Mouse (Mus musculus): ENCODE data around the gene Heyl. TPM values are rescaled to one million over a fixed set of nuclear protein-coding genes. Genes with fewer than 3 reads are reported as not detected.

Gene Heyl
- total RNA-seq, 2 experiments from 2014 or later = not detected

DNA sequence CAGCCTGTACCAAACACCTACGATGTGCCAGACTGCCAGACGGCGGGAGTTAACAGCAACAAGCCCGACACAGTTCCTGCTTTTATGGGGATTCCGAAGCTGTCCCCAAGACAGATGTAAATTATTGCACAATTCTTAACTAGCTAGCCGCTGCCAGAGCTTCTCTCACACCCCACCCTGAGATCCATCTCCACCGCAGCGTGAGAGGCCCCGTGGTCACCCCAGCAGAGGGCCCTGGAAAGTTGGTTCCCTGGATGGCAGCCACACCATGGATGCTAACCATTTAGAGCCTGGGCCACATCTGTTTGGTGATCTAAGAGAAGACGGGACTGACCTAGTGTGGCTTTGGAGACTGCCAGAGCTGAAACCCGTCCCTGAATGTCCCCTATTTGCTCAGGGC is 4.2 kb upstream of the Heyl start:
- ATAC-seq (replicated peaks; ENCODE audit: poor library complexity) = 0 out of 2 replicates have a peak, but pooled peaks have one; percentile 10

DNA sequence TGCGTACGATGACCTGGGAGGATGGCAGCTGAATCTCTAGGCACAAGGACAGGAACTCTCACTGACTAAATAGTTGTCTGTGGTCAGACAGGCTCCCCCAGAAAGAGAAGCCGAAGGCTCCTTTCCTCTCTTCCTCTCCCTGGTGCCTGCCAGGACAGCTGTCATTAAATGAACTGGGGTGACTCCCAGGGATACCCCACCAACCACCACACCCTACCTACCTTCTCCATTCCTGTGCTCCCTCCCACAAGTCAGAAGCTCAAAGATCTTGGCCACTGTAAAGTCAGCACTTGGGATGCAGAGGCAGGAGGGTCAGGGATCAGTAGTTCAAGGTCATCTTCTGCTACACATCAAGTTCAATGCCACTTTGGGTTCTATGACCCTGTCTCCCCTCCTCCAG is 515 bp upstream of the Heyl start:
- ATAC-seq (replicated peaks; ENCODE audit: poor library complexity) = no peak; the same call in 1 of the 2 replicates

DNA sequence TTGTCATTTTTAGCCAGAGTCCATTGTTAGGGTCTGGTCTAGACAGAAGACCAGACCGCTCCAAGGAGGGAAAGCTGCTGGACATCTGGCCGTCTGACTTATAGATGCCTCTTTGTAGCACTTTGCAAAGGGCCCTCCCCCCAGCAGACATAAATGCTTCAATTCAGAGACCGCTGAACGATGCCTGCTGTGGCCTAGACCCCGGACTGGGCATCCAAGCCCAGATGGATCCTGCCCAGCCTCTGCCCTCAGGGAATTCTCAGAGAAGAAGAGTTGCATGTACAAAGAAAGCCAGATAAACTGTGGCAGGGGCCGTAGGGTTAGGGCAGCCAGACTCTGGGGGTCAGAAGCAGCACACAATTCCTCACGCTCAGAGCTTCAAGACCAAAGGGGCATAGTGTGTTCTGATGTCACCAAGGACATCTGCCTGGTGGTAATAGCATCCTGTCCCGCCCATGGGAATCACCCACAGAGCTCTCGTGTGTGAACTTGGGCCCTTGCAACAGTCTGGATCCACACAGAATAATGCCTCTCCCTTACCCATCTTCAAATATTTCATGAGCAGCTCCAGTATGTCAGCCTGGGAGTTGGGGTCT is 2.6 kb downstream of the Heyl start:
- no peak for ATAC-seq (replicated peaks; ENCODE audit: poor library complexity)

DNA sequence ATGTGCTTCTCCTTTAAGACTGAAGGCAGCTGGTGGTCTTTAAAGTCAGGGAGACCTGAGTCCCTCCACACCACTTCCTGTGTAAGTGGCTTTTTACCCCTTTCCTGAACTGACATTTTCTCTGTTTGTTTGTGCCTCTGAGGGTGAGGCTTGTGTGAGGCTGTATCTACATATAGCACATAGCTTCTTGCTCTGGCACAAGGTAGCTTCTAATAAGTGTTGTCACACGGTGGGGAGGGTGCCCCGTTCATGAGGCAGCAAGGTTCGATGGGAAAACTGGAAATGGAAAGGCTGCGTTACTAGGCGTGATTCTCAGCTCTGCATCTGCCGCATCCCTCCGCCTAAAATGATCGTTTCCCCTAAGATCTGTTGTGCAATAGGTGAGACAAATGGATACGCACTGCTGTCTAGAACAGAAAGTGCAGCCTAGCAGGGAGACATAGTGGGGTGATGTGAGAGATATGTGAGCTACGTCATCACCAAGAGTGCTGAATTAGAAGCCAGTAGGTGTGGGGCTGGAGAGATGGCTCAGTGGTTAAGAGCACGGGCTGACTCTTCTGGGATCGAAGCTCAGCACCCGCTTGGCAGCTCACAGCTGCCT is 3.2 kb downstream of the Heyl start:
- no peak for ATAC-seq (replicated peaks; ENCODE audit: poor library complexity)

GRCm38 (mm10) chr4:123237386-123238266 is 4.3 kb downstream of the Heyl start:
- no peak for ATAC-seq (replicated peaks; ENCODE audit: poor library complexity)

DNA sequence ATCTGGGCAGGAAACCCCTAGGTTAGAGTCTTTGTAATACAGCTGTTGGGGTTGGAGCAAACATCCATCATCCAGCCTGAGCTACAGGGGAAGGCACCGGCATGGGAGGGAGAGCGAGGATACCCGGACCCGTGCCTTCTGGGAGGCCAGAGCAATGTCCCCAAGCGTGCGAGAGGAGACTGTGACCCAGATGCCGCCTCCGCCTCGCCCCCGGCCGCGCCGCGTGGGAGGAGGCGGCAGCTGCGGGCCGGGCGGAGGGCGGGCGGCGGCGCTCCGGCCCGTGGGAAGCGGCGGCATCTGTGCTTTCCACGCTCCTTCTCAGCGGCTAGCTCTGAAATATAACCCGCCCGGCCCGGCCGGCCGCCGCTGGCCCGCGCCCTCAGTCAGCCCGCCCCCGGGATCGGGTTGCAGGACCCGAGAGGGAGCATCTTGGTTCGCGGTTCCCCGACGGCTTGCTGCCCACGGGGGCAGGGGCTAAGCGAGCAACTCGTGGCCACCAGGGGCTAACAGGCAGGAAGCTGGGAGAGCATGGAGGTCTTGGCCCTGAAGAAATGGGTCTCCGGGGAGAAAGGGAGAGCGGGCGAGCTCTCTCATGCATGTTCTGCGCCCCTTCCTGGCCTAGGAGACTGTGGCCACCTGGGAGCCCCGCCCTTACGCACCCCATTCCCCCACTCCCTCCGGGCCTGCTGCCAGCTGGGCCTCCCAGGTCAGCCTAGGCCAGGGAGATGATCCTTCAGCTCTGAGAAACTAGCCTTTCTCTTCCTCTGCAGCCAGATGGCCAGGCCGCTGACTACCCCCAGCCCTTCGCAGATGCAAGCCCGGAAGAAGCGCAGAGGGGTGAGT is 6.2 kb downstream of the Heyl start:
- no peak for ATAC-seq (replicated peaks; ENCODE audit: poor library complexity)

DNA sequence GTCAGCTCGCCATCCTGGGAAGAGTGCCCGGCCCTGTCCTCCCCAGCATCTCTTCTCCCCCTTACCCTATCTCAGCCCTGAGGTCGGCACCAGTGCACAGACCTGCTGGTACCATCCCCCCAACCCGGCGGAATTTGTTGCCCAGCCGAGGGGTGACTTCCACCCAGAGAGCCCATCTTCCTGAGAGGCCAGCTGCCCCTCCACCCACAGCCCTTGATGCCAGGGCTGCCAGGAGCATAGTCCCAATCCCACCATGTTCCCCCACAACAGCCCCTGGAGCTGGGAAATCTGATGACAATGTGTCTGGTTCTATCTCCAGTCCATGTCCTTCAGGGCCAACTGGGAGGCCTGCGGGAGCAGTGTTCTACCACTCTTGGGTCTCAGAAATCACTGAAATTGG is 12.9 kb downstream of the Heyl start:
- ATAC-seq (replicated peaks; ENCODE audit: poor library complexity) = no peak

DNA sequence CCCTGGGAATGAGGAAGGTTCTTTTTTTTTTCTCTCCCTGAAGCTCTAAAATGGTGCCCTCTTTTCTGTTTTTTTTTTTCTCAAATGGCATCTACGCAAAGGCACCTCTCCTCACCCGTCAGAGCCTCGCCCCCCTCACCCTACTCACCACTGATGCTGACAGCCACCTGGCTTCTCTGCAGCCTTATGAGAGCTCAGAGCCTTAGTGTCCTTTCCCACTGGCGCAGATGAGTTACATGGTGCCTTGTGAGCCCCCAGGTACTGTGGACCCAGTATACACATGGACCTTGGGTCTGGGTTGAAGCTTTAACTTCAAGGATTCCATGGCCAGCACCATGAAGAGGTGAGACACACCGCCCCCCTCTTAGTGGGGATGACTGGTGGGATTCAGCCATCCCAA is 13.3 kb downstream of the Heyl start:
- ATAC-seq (replicated peaks; ENCODE audit: poor library complexity) = no peak

DNA sequence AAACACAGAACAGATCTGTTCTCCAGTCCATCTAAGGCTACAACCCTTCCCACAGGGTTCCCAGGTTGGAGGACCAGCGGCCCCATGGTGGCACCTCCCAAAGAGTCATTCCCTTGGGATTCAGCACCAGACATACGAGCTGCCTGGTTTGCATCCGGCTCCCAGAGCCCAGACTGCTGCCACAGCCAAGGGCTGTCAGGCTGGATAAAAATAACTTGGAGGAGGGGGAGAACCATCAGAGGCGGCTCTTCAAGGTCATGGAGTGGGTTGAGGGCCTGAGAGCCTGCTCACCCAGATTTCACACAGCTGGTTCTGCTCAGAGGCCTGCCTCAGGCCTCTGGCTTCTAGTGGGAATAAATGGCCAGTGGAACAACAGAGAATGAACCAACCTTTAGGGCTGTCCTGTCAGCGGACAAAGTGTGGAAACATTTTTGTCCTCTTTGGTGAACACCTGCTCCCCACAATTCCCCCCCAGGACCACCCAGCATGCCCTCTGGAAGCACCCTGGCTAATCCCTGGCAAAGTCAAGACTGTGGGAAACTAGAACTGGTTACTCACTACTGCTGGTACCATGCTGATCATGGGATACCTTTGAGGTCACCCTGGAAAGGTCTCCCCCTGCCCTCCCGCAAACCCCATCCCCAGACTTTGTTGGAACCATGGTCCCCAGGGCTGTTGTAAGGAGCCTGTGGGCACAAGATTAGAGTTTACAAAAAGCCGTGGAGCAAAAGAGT is 14.0 kb downstream of the Heyl start:
- no peak for ATAC-seq (replicated peaks; ENCODE audit: poor library complexity)

DNA sequence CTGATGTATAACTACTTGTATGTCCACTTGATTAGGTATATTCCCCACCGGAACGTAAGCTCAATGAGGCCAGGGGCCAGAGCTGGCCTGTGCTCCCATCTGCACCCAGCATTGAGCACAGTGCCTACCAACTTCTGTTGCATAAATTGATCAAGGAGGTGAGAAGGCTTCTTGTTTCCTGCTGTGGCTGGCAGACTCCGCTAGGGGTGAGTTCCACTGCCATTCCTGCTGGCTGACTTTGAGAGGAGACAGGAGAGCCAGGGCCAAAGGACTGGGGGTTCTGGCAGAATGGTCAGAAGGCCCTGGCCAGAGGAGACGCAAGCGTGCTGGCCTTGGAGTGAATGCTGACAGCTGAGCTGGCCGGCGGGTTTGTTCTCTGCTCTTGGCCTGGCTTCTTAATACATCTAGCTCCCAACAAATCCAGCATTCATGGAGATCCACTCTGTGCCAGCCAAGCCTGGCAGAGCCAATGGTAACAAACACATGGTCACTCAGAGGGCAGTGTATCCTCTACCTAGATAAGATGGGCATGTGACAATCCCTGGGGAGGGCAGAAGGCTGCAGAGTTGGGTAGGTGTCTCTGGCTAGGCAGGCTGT is 15.7 kb downstream of the Heyl start:
- ATAC-seq (replicated peaks; ENCODE audit: poor library complexity) = no peak

DNA sequence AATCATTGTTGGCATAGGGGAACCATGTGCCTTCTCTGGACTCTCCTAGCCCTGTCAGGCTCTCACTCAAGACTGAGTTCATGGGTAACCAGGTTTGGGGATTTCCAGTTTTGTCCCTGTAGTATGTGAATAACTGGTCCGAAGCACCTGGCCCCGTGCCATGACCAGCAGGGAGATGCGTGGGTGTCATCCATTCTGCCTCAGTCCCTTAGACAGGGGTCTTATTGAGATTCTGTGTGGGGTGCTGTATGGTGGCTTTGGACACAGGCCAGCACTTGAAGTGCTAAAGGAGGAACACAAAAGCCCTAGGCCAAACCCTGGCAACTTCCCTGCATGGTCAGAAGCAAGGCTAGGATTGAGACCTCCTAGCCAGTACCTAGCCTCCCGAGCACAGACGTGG is 18.9 kb downstream of the Heyl start:
- no peak for ATAC-seq (replicated peaks; ENCODE audit: poor library complexity)

- peak; percentile 81 for ATAC-seq (replicated peaks; ENCODE audit: poor library complexity)
These were observed 21.3 kb downstream of the Heyl start for GRCm38 (mm10) chr4:123254617-123255016.

DNA sequence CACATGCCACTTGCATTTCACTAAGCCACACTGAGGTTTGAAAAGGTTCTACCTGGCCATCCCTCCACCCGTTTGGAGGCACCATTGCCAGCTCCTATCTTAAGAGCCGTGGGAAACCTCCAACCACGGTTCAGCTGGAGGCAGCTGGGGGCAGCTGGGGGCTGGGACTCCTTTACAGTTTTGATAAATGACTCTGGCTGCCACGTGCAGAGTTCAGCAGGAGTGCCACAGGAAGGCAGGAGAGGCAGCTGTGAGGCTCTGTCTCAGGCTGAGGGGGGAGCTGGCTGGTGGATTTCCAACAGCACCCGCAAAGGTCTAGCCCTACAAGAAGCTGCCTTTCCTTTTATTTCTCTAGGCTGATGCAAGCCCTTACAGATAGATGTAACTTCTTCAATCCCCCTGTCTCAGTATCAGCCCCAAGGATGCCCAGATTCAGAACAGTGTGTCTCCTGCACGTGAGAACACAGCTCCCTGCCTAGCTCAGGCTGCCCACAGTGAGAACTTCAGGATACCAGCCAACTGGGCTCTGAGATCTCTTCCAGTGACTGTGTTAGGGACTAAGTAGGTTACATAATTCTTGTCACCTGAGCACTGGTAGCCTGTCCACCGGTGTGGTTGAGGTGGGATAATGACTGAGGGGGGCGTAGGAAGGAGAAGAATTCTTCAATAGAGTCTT is 26.9 kb downstream of the Heyl start:
- ATAC-seq (replicated peaks; ENCODE audit: poor library complexity) = peak; percentile 39

DNA sequence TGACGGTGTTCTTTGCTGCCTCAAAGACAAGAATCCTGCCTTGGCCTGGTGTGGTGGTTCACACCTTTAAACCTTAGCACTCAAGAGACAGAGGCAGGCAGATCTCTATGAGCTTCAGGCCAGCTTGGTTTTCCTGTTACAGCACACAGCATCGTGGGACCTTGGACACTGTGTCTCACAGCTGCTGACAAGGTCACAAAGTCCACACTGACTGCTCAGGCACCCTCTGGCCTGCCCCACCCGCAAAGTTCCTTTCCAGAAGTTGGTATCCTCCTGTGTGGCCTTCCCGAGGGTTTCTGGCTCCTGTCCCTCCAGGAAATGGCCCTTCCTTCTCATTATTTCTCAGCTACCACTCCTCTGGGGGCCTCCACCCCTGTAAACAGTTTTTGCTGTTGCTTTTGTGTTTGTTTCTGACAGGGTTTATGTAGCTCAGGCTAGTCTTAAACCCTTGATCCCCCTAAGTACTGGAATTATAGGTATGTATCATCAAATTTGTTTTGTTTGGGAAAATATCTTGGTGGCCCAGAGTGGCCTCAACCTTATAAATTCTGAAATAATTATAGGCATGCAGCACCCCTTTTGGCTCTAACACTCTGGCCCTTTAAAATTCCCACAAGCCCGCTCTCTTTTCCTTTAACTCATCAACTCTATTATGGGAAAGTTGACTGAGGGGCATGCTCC is 28.5 kb downstream of the Heyl start, which contains the start of gene Pabpc4:
Gene Pabpc4 (plus strand): TSS at position 631 of the 681 bp plus-strand sequence.
- no peak for ATAC-seq (replicated peaks; ENCODE audit: poor library complexity)

- ATAC-seq (replicated peaks; ENCODE audit: poor library complexity) = peak; percentile 57; the same call in 1 of the 2 replicates
These were observed 37.7 kb downstream of the Heyl start for GRCm38 (mm10) chr4:123271063-123271462.

- ATAC-seq (replicated peaks; ENCODE audit: poor library complexity) = no peak
These were observed 46.8 kb downstream of the Heyl start for GRCm38 (mm10) chr4:123280117-123280516.

DNA sequence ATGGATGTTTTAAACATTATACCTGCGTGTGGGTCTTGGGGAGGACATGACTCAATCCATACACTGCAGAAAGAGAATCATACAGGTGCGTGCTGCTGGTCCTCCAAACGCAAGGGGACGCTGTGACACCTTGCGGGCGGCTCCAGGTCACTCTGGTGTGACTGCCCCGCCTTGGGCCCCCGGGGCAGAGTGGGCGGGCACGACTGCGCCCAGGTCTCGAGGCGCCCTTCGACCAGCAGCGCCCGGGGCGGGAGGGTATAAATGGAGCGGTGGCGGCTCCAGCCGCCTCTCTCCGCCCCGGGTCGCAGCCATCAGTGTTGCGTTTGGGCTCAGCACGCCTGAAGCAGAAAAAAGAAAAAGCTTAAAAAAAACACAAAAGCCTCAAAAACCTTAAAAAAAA is 49.1 kb downstream of the Heyl start:
- ATAC-seq (replicated peaks; ENCODE audit: poor library complexity) = peak; percentile 85

DNA sequence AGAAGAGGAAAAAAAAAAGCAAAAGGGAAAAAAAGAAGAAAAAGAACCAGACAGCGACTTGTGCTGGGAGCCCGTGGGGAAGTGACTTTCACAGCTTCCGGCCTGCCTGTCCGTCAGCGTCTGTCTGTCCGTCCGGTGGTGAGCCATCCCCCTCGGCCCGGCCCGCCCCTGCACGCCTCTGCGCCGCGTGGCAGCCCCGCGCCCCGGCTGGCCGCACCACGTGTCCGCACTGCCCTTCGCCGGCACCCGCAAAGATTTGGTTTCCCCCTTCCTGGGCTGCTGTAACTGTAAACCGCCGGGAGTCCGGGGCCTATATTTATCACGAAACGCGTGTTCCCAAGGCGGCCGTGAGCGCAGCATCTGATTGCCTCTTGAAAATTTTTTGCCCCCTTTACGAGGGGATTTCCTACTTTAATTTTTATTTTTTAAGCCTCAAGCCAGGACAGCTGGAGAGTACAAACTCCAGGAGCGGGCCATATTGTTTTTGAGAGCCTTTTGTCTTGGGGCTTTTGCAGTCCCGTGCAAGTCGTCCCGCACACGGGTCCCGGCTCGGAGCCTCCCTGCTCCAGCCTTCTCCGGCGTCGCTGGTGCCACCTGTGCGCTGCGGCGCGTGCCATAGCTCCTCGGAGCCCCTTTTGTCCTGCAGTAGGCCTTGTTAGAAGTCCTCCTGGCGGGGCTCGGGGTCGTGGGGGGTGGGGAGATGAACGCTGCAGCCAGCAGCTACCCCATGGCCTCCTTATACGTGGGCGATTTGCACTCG is 49.7 kb downstream of the Heyl start:
- ATAC-seq (replicated peaks; ENCODE audit: poor library complexity) = peak; percentile 25

All from megakaryocyte progenitor cell, adult 5-6 weeks (primary cell).